ENCODE assay signal across 39 mouse cellular contexts in the genomic region with DNA sequence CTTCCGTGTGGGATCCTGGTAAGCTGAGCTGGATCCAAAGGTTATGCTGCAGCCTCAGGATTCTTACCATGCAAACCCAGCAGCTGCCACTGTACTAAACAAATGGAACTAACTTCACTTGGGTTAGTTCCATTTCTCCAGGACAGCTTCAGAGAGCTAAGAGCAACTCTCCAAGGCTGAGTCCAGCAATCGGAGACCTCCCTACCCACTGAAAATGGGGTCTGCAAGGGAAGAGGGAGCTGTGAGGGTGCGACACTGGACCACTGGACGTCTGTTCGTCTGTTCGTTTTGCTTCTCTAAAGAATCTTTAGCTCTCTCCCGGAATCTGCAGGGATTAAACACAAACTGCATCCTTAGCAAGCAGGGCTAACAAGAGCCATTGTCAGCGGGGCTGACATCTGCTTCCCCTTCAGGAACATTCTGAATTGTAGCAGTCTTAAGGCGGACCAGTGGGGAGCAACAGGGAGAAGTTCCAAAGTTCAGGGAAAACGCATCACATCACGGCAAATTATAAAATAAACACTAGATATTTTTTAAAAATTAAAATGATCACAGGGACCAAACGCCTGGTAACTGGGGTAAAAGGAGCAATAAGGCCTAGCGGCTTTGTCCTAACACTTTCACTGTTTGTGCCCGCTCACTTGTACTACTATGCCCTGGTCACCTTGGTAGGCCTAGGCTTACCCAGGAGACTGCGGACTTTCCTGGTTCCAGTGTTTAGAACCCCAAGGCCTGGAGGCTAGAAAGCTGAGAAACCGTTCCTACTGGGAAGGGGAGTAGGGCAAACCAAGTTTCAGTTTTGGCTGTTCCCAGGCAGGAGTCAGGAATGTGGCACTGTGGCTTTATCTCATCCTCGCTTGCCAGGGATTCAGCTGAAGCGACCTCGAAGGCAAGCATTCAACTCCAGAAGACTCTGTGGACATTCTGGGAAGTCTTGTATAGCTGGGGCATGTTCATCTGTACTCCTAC. TPM values are rescaled to one million over a fixed set of nuclear protein-coding genes. Genes with fewer than 3 reads are reported as not detected.
DNase-seq lines count a peak whose midpoint lies in the region; ATAC-seq and TF ChIP-seq lines count a peak whose summit lies in the region.
"Had no signal": no experiment of that assay in that cellular context is flagged by ENCODE, and none has a peak within 500 bp of the region (broad histone marks: within the 10 kb centered on the region; RNA-seq: fewer than 3 reads in every experiment).

No protein-coding gene starts in this region.

- TF ChIP-seq CTCF in stomach, postnatal 0 days (IDR thresholded peaks at IDR 0.05; ENCODE audit: low read depth): no peak

- peaks cover 94% of the 10 kb centered on the region for H3K27me3 ChIP-seq in hindbrain, embryonic 11.5 days (ENCODE audit: control insufficient read depth, insufficient read depth, low read length)
- H3K27me3 ChIP-seq in hindbrain, embryonic 16.5 days (replicated peaks; ENCODE audit: control insufficient read depth, insufficient read depth, low read length): peaks cover 65% of the 10 kb centered on the region
- peaks cover 59% of the 10 kb centered on the region for H3K27me3 ChIP-seq in stomach, embryonic 14.5 days (ENCODE audit: control insufficient read depth, insufficient read depth, low read length)
- H3K27me3 ChIP-seq in stomach, postnatal 0 days (ENCODE audit: control insufficient read depth, insufficient read depth, low read length): peaks cover 28% of the 10 kb centered on the region
- peaks cover 93% of the 10 kb centered on the region for H3K27me3 ChIP-seq in limb, embryonic 14.5 days (ENCODE audit: control insufficient read depth, insufficient read depth, low read length)

- peak; percentile 50 for DNase-seq in hindbrain, embryonic 11.5 days (ENCODE audit: low spot score)
- no peak for DNase-seq in stomach, postnatal 0 days (ENCODE audit: low spot score)
- DNase-seq in limb, embryonic 14.5 days (ENCODE audit: low spot score): no peak
- no peak for DNase-seq in gastrocnemius, adult 18-20 months (ENCODE audit: low spot score)
- DNase-seq in urinary bladder, postnatal 36 days (ENCODE audit: low spot score in 2 of 2): no peak
- DNase-seq in cerebellum, adult 11-12 months: no peak
- DNase-seq: adrenal gland, postnatal 14 days; cerebellum, adult 11 months; cerebellum, adult 9-11 months; gastrocnemius, adult 2 months; heart, postnatal 14 days; kidney, adult 9 months; kidney, postnatal 10 days; layer of hippocampus, adult 9-11 months; lung, adult 2 months; lung, postnatal 10 days; right cerebral cortex, adult 18-20 months; right cerebral cortex, postnatal 4 days; thymus, postnatal 14 days had no signal

- H3K4me2 ChIP-seq in hindbrain, embryonic 11.5 days (replicated peaks; ENCODE audit: low read depth, low read length): no peak overlapping the region
- H3K4me2 ChIP-seq in hindbrain, embryonic 16.5 days (ENCODE audit: low read length): no peak overlapping the region
- H3K4me2 ChIP-seq in stomach, embryonic 14.5 days (replicated peaks; ENCODE audit: low read depth, low read length): peak overlapping the region; percentile 30
- no peak overlapping the region for H3K4me2 ChIP-seq in stomach, postnatal 0 days (replicated peaks; ENCODE audit: low read depth)
- peak overlapping the region; percentile 17 for H3K4me2 ChIP-seq in limb, embryonic 14.5 days (replicated peaks; ENCODE audit: low read depth, low read length, severe bottlenecking)
- H3K4me2 ChIP-seq: embryonic facial prominence, embryonic 12.5 days; forebrain, embryonic 15.5 days; limb, embryonic 15.5 days had no signal

- H3K4me1 ChIP-seq in hindbrain, embryonic 11.5 days (replicated peaks; ENCODE audit: control insufficient read depth, insufficient read depth, low read length): no peaks in the 10 kb centered on the region; the same call in none of the 2 replicates
- peaks cover 16% of the 10 kb centered on the region for H3K4me1 ChIP-seq in hindbrain, embryonic 16.5 days (ENCODE audit: control insufficient read depth, insufficient read depth, low read depth, low read length)
- peaks cover 7% of the 10 kb centered on the region; the same call in 1 of the 2 replicates for H3K4me1 ChIP-seq in stomach, embryonic 14.5 days (ENCODE audit: control insufficient read depth, insufficient read depth, low read length)
- H3K4me1 ChIP-seq in stomach, postnatal 0 days (replicated peaks; ENCODE audit: control insufficient read depth, insufficient read depth): no peaks in the 10 kb centered on the region
- peaks cover 10% of the 10 kb centered on the region; the same call in 1 of the 2 replicates for H3K4me1 ChIP-seq in limb, embryonic 14.5 days (ENCODE audit: control insufficient read depth, insufficient read depth, low read length)

- TF ChIP-seq POLR2A in limb, embryonic 14.5 days (IDR thresholded peaks at IDR 0.05; ENCODE audit: borderline replicate concordance, extremely low read depth, insufficient read depth, insufficient read length): no peak

- H3K9me3 ChIP-seq in hindbrain, embryonic 11.5 days (ENCODE audit: control insufficient read depth, low read length): no peaks in the 10 kb centered on the region
- no peaks in the 10 kb centered on the region for H3K9me3 ChIP-seq in hindbrain, embryonic 16.5 days (ENCODE audit: control insufficient read depth, low read length)
- no peaks in the 10 kb centered on the region for H3K9me3 ChIP-seq in stomach, embryonic 14.5 days (ENCODE audit: control insufficient read depth, low read depth, low read length)
- H3K9me3 ChIP-seq in stomach, postnatal 0 days (ENCODE audit: control insufficient read depth, low read length): no peaks in the 10 kb centered on the region
- H3K9me3 ChIP-seq in limb, embryonic 14.5 days (ENCODE audit: control insufficient read depth, low read length): no peaks in the 10 kb centered on the region
- H3K9me3 ChIP-seq: embryonic facial prominence, embryonic 12.5 days; forebrain, embryonic 15.5 days; hindbrain, embryonic 10.5 days; limb, embryonic 15.5 days had no signal

- 5% methylated on average over 19 of the region's 19 CpGs for WGBS in hindbrain, embryonic 11.5 days
- WGBS in hindbrain, embryonic 16.5 days: 7% methylated on average over 19 of the region's 19 CpGs
- 28% methylated on average over 19 of the region's 19 CpGs for WGBS in stomach, embryonic 14.5 days
- 34% methylated on average over 19 of the region's 19 CpGs for WGBS in stomach, postnatal 0 days
- 11% methylated on average over 19 of the region's 19 CpGs for WGBS in limb, embryonic 14.5 days

- no peaks in the 10 kb centered on the region for H3K36me3 ChIP-seq in hindbrain, embryonic 11.5 days (ENCODE audit: control insufficient read depth, insufficient read depth, low read length)
- no peaks in the 10 kb centered on the region for H3K36me3 ChIP-seq in hindbrain, embryonic 16.5 days (ENCODE audit: control insufficient read depth, insufficient read depth, low read length)
- no peaks in the 10 kb centered on the region for H3K36me3 ChIP-seq in stomach, embryonic 14.5 days (ENCODE audit: control insufficient read depth, insufficient read depth, low read length)
- H3K36me3 ChIP-seq in stomach, postnatal 0 days (ENCODE audit: control insufficient read depth, insufficient read depth, low read length): no peaks in the 10 kb centered on the region
- 0 out of 2 replicates have a peak, but pooled peaks cover 2% of the 10 kb centered on the region for H3K36me3 ChIP-seq in limb, embryonic 14.5 days (ENCODE audit: control insufficient read depth, insufficient read depth, low read length)
- H3K36me3 ChIP-seq: embryonic facial prominence, embryonic 12.5 days; forebrain, embryonic 15.5 days; hindbrain, embryonic 10.5 days; limb, embryonic 15.5 days had no signal

- no peak for TF ChIP-seq EP300 in stomach, postnatal 0 days (optimal IDR thresholded peaks at IDR 0.05)

- no peak overlapping the region for H3K4me3 ChIP-seq in hindbrain, embryonic 11.5 days (ENCODE audit: low read depth, low read length)
- H3K4me3 ChIP-seq in hindbrain, embryonic 16.5 days (ENCODE audit: low read length): no peak overlapping the region
- peak overlapping the region; percentile 3; the same call in 1 of the 2 replicates for H3K4me3 ChIP-seq in stomach, embryonic 14.5 days (ENCODE audit: low read depth, low read length)
- H3K4me3 ChIP-seq in stomach, postnatal 0 days (ENCODE audit: low read depth, low read length): no peak overlapping the region
- no peak overlapping the region for H3K4me3 ChIP-seq in limb, embryonic 14.5 days (replicated peaks; ENCODE audit: low read length)
- H3K4me3 ChIP-seq: embryonic facial prominence, embryonic 12.5 days; forebrain, embryonic 15.5 days; gastrocnemius, adult 2 months; hindbrain, embryonic 10.5 days; limb, embryonic 15.5 days had no signal

- no peak overlapping the region for H3K27ac ChIP-seq in hindbrain, embryonic 11.5 days (ENCODE audit: low read depth, low read length)
- no peak overlapping the region for H3K27ac ChIP-seq in hindbrain, embryonic 16.5 days (ENCODE audit: low read depth, low read length)
- no peak overlapping the region for H3K27ac ChIP-seq in stomach, embryonic 14.5 days (ENCODE audit: low read length)
- no peak overlapping the region for H3K27ac ChIP-seq in stomach, postnatal 0 days (replicated peaks)
- no peak overlapping the region for H3K27ac ChIP-seq in limb, embryonic 14.5 days (replicated peaks; ENCODE audit: low read depth, low read length)
- H3K27ac ChIP-seq: embryonic facial prominence, embryonic 12.5 days; forebrain, embryonic 15.5 days; gastrocnemius, adult 2 months; hindbrain, embryonic 10.5 days; hindbrain, postnatal 0 days; limb, embryonic 15.5 days; liver, embryonic 14.5 days; macrophage had no signal

- H3K9ac ChIP-seq in hindbrain, embryonic 11.5 days (ENCODE audit: low read depth, low read length): no peak overlapping the region
- H3K9ac ChIP-seq in hindbrain, embryonic 16.5 days (ENCODE audit: low read depth, low read length): no peak overlapping the region
- H3K9ac ChIP-seq in stomach, embryonic 14.5 days (replicated peaks; ENCODE audit: low read depth, low read length): no peak overlapping the region
- no peak overlapping the region for H3K9ac ChIP-seq in stomach, postnatal 0 days (ENCODE audit: low read length)
- no peak overlapping the region for H3K9ac ChIP-seq in limb, embryonic 14.5 days (ENCODE audit: low read depth, low read length, severe bottlenecking)
- H3K9ac ChIP-seq: embryonic facial prominence, embryonic 12.5 days; forebrain, embryonic 15.5 days; limb, embryonic 15.5 days; liver, embryonic 14.5 days had no signal

- ATAC-seq in hindbrain, embryonic 11.5 days (ENCODE audit: low FRiP score): no peak
- ATAC-seq in hindbrain, embryonic 16.5 days: no peak
- no peak for ATAC-seq in stomach, embryonic 14.5 days (ENCODE audit: insufficient number of reproducible peaks, insufficient read depth, low FRiP score, low read depth)
- ATAC-seq in stomach, postnatal 0 days (ENCODE audit: low FRiP score, low TSS enrichment): no peak
- ATAC-seq in limb, embryonic 14.5 days (ENCODE audit: low FRiP score, low read depth): no peak
- ATAC-seq: forebrain, embryonic 15.5 days; hindbrain, postnatal 0 days; intestine, postnatal 0 days; Patski had no signal

RNA-seq across cellular contexts. Expression of a gene that starts 5.3 kb away (rescaled TPM):
- 0.84 and 1.0 TPM in 2 replicates for polyA plus RNA-seq in hindbrain, embryonic 11.5 days (2014; fragmentation: Nextera tagmentation; extraction: Ambion mirVana)
- polyA plus RNA-seq in hindbrain, embryonic 16.5 days (2015; fragmentation: Nextera tagmentation; extraction: Ambion mirVana): not detected in 2 replicates
- 2.0 and 2.8 TPM in 2 replicates for polyA plus RNA-seq in stomach, embryonic 14.5 days (2014; fragmentation: Nextera tagmentation; extraction: Ambion mirVana)
- 0.85 and 1.0 TPM in 2 replicates for polyA plus RNA-seq in stomach, postnatal 0 days (2015; fragmentation: Nextera tagmentation; extraction: Ambion mirVana)
- polyA plus RNA-seq in limb, embryonic 14.5 days (2012; rRNA removed): 10.4 and 14.6 TPM in 2 replicates
- polyA plus RNA-seq in limb, embryonic 14.5 days (2014; fragmentation: Nextera tagmentation; extraction: Ambion mirVana): 5.7 and 6.7 TPM in 2 replicates
- not detected for total RNA-seq in gastrocnemius, adult 18-20 months (2021)
- total RNA-seq: adrenal gland, postnatal 14 days; gastrocnemius, adult 2 months; heart, postnatal 14 days; hindbrain, postnatal 0 days; left cerebral cortex, adult 18-20 months; left cerebral cortex, postnatal 14 days; megakaryocyte-erythroid progenitor cell, adult 5-6 weeks; MEL; midbrain, postnatal 0 days; neutrophil, adult 5-6 weeks had no signal
- polyA plus RNA-seq: forebrain, embryonic 15.5 days; frontal cortex, adult 2 months; heart, embryonic 14.5 days; hindbrain, postnatal 0 days; lung, adult 2 months; macrophage; midbrain, postnatal 0 days; urinary bladder, adult 2 months had no signal

RNA-seq across cellular contexts. Expression of a gene that starts 51.0 kb away (rescaled TPM):
- polyA plus RNA-seq in hindbrain, embryonic 11.5 days (2014; fragmentation: Nextera tagmentation; extraction: Ambion mirVana): 94.7 and 99.6 TPM in 2 replicates
- 59.4 and 60.2 TPM in 2 replicates for polyA plus RNA-seq in hindbrain, embryonic 16.5 days (2015; fragmentation: Nextera tagmentation; extraction: Ambion mirVana)
- polyA plus RNA-seq in stomach, embryonic 14.5 days (2014; fragmentation: Nextera tagmentation; extraction: Ambion mirVana): 72.3 and 78.0 TPM in 2 replicates
- polyA plus RNA-seq in stomach, postnatal 0 days (2015; fragmentation: Nextera tagmentation; extraction: Ambion mirVana): 44.4 and 46.7 TPM in 2 replicates
- polyA plus RNA-seq in limb, embryonic 14.5 days (2012; rRNA removed): 63.0 and 67.4 TPM in 2 replicates
- polyA plus RNA-seq in limb, embryonic 14.5 days (2014; fragmentation: Nextera tagmentation; extraction: Ambion mirVana): 87.0 and 94.2 TPM in 2 replicates
- total RNA-seq in gastrocnemius, adult 18-20 months (2021): 10 to 100 TPM; 85.9 to 91.7 TPM

Comparison
In these comparisons a context has a peak if more than half of its experiments do, and no peak if none do; other contexts are left out.
1. H3K4me2 ChIP-seq: peak in stomach, embryonic 14.5 days (single experiment) and limb, embryonic 14.5 days (single experiment); none in hindbrain, embryonic 11.5 days (single experiment), hindbrain, embryonic 16.5 days (single experiment) and stomach, postnatal 0 days (single experiment).